Mouse (Mus musculus): ENCODE measurements around the gene Gp1ba. TPM values are rescaled to one million over a fixed set of nuclear protein-coding genes. Genes with fewer than 3 reads are reported as not detected.

The Gp1ba gene
- polyA plus RNA-seq, 1 experiment from 2014 or later = 0.37 TPM

- Histone ChIP-seq H3K4me1 (replicated peaks; ENCODE audit: control insufficient read depth, insufficient read depth, low read length) (no peaks in the 10 kb centered on the region), H3K4me3 (ENCODE audit: low read depth, low read length) (no peak overlapping the region), H3K4me2 (ENCODE audit: low read length) (no peak overlapping the region), H3K27ac (ENCODE audit: low read depth) (no peak overlapping the region), H3K9me3 (ENCODE audit: control insufficient read depth, low read length) (no peaks in the 10 kb centered on the region), H3K36me3 (ENCODE audit: control insufficient read depth, insufficient read depth, low read length) (no peaks in the 10 kb centered on the region), H3K9ac (ENCODE audit: low read length) (no peak overlapping the region), H3K27me3 (replicated peaks; ENCODE audit: control insufficient read depth, insufficient read depth, low read length) (no peaks in the 10 kb centered on the region)
- 100% methylated on average over 1 of the region's 1 CpGs for WGBS
- DNase-seq (ENCODE audit: low spot score) = no peak
- ATAC-seq (replicated peaks; ENCODE audit: low FRiP score, low TSS enrichment, low read depth) = no peak
Measured at GRCm38 (mm10) chr11:70637764-70638163, 1.2 kb upstream of the Gp1ba start.

- Histone ChIP-seq H3K4me1 (replicated peaks; ENCODE audit: control insufficient read depth, insufficient read depth, low read length) (no peaks in the 10 kb centered on the region), H3K9ac (ENCODE audit: low read length) (no peak overlapping the region), H3K27me3 (replicated peaks; ENCODE audit: control insufficient read depth, insufficient read depth, low read length) (no peaks in the 10 kb centered on the region), H3K4me2 (ENCODE audit: low read length) (no peak overlapping the region), H3K27ac (ENCODE audit: low read depth) (no peak overlapping the region), H3K9me3 (ENCODE audit: control insufficient read depth, low read length) (no peaks in the 10 kb centered on the region), H3K36me3 (ENCODE audit: control insufficient read depth, insufficient read depth, low read length) (no peaks in the 10 kb centered on the region; the same call in 1 of the 2 replicates), H3K4me3 (ENCODE audit: low read depth, low read length) (no peak overlapping the region)
- no peak for DNase-seq (ENCODE audit: low spot score)
- no peak for ATAC-seq (replicated peaks; ENCODE audit: low FRiP score, low TSS enrichment, low read depth)
- WGBS = 95% methylated on average over 1 of the region's 1 CpGs
Measured at GRCm38 (mm10) chr11:70638293-70638692, 629 bp upstream of the Gp1ba start.

- Histone ChIP-seq H3K4me3 (ENCODE audit: low read depth, low read length) (no peak overlapping the region), H3K9ac (ENCODE audit: low read length) (no peak overlapping the region), H3K9me3 (ENCODE audit: control insufficient read depth, low read length) (no peaks in the 10 kb centered on the region), H3K36me3 (ENCODE audit: control insufficient read depth, insufficient read depth, low read length) (peaks cover 16% of the 10 kb centered on the region), H3K4me1 (replicated peaks; ENCODE audit: control insufficient read depth, insufficient read depth, low read length) (no peaks in the 10 kb centered on the region), H3K27ac (ENCODE audit: low read depth) (no peak overlapping the region), H3K27me3 (replicated peaks; ENCODE audit: control insufficient read depth, insufficient read depth, low read length) (no peaks in the 10 kb centered on the region), H3K4me2 (ENCODE audit: low read length) (no peak overlapping the region)
- 81% methylated on average over 8 of the region's 8 CpGs for WGBS
- no peak for ATAC-seq (replicated peaks; ENCODE audit: low FRiP score, low TSS enrichment, low read depth)
- no peak for DNase-seq (ENCODE audit: low spot score)
Measured at GRCm38 (mm10) chr11:70639976-70640375, 1.1 kb downstream of the Gp1ba start.

- Histone ChIP-seq H3K9me3 (ENCODE audit: control insufficient read depth, low read length) (no peaks in the 10 kb centered on the region), H3K27me3 (replicated peaks; ENCODE audit: control insufficient read depth, insufficient read depth, low read length) (no peaks in the 10 kb centered on the region), H3K36me3 (ENCODE audit: control insufficient read depth, insufficient read depth, low read length) (peaks cover 24% of the 10 kb centered on the region), H3K9ac (ENCODE audit: low read length) (no peak overlapping the region), H3K4me2 (ENCODE audit: low read length) (no peak overlapping the region), H3K27ac (ENCODE audit: low read depth) (no peak overlapping the region), H3K4me1 (replicated peaks; ENCODE audit: control insufficient read depth, insufficient read depth, low read length) (peaks cover 9% of the 10 kb centered on the region), H3K4me3 (ENCODE audit: low read depth, low read length) (no peak overlapping the region)
- ATAC-seq (replicated peaks; ENCODE audit: low FRiP score, low TSS enrichment, low read depth) = no peak
- no peak for DNase-seq (ENCODE audit: low spot score)
- WGBS = 83% methylated on average over 7 of the region's 7 CpGs
Measured at GRCm38 (mm10) chr11:70641241-70641640, 2.3 kb downstream of the Gp1ba start.

GRCm38 (mm10) chr11:70643051-70643450, 4.1 kb downstream of the Gp1ba start:
- 89% methylated on average over 6 of the region's 6 CpGs for WGBS
- Histone ChIP-seq H3K27ac (ENCODE audit: low read depth) (no peak overlapping the region), H3K4me2 (ENCODE audit: low read length) (no peak overlapping the region), H3K9me3 (ENCODE audit: control insufficient read depth, low read length) (no peaks in the 10 kb centered on the region), H3K36me3 (ENCODE audit: control insufficient read depth, insufficient read depth, low read length) (peaks cover 24% of the 10 kb centered on the region), H3K9ac (ENCODE audit: low read length) (no peak overlapping the region), H3K4me1 (replicated peaks; ENCODE audit: control insufficient read depth, insufficient read depth, low read length) (peaks cover 12% of the 10 kb centered on the region), H3K27me3 (replicated peaks; ENCODE audit: control insufficient read depth, insufficient read depth, low read length) (no peaks in the 10 kb centered on the region), H3K4me3 (ENCODE audit: low read depth, low read length) (no peak overlapping the region)
- ATAC-seq (replicated peaks; ENCODE audit: low FRiP score, low TSS enrichment, low read depth) = no peak
- no peak for DNase-seq (ENCODE audit: low spot score)

GRCm38 (mm10) chr11:70644564-70645103, 5.7 kb downstream of the Gp1ba start:
- WGBS = 96% methylated on average over 8 of the region's 8 CpGs
- peaks cover 39% of the 10 kb centered on the region for H3K36me3 ChIP-seq (ENCODE audit: control insufficient read depth, insufficient read depth, low read length)
- no peak overlapping the region for H3K4me3 ChIP-seq (ENCODE audit: low read depth, low read length)
- H3K27me3 ChIP-seq (replicated peaks; ENCODE audit: control insufficient read depth, insufficient read depth, low read length) = no peaks in the 10 kb centered on the region
- no peak for DNase-seq (ENCODE audit: low spot score)
- H3K27ac ChIP-seq (ENCODE audit: low read depth) = no peak overlapping the region
- peaks cover 27% of the 10 kb centered on the region for H3K4me1 ChIP-seq (replicated peaks; ENCODE audit: control insufficient read depth, insufficient read depth, low read length)
- H3K9ac ChIP-seq (ENCODE audit: low read length) = no peak overlapping the region
- H3K9me3 ChIP-seq (ENCODE audit: control insufficient read depth, low read length) = no peaks in the 10 kb centered on the region
- ATAC-seq (replicated peaks; ENCODE audit: low FRiP score, low TSS enrichment, low read depth) = no peak
- H3K4me2 ChIP-seq (ENCODE audit: low read length) = no peak overlapping the region

- peak overlapping the region; percentile 77 for H3K4me3 ChIP-seq (ENCODE audit: low read depth, low read length)
- WGBS = 90% methylated on average over 12 of the region's 12 CpGs
- peaks cover 30% of the 10 kb centered on the region for H3K4me1 ChIP-seq (replicated peaks; ENCODE audit: control insufficient read depth, insufficient read depth, low read length)
- DNase-seq (ENCODE audit: low spot score) (no peak), ATAC-seq (replicated peaks; ENCODE audit: low FRiP score, low TSS enrichment, low read depth) (no peak)
- H3K4me2 ChIP-seq (ENCODE audit: low read length) = peak overlapping the region; percentile 96
- peaks cover 49% of the 10 kb centered on the region for H3K36me3 ChIP-seq (ENCODE audit: control insufficient read depth, insufficient read depth, low read length)
- peak overlapping the region; percentile 74; the same call in 1 of the 2 replicates for H3K27ac ChIP-seq (ENCODE audit: low read depth)
- no peaks in the 10 kb centered on the region for H3K27me3 ChIP-seq (replicated peaks; ENCODE audit: control insufficient read depth, insufficient read depth, low read length)
- H3K9me3 ChIP-seq (ENCODE audit: control insufficient read depth, low read length) = no peaks in the 10 kb centered on the region
- H3K9ac ChIP-seq (ENCODE audit: low read length) = peak overlapping the region; percentile 82
Measured at GRCm38 (mm10) chr11:70645461-70646258, 6.7 kb downstream of the Gp1ba start.

GRCm38 (mm10) chr11:70646259-70646555, 7.3 kb downstream of the Gp1ba start:
- Histone ChIP-seq H3K4me3 (ENCODE audit: low read depth, low read length) (peak overlapping the region; percentile 77), H3K9ac (ENCODE audit: low read length) (peak overlapping the region; percentile 82), H3K36me3 (ENCODE audit: control insufficient read depth, insufficient read depth, low read length) (peaks cover 54% of the 10 kb centered on the region), H3K27ac (ENCODE audit: low read depth) (peak overlapping the region; percentile 74), H3K9me3 (ENCODE audit: control insufficient read depth, low read length) (no peaks in the 10 kb centered on the region), H3K4me1 (replicated peaks; ENCODE audit: control insufficient read depth, insufficient read depth, low read length) (peaks cover 36% of the 10 kb centered on the region), H3K4me2 (ENCODE audit: low read length) (peak overlapping the region; percentile 96), H3K27me3 (replicated peaks; ENCODE audit: control insufficient read depth, insufficient read depth, low read length) (no peaks in the 10 kb centered on the region)
- DNase-seq (ENCODE audit: low spot score) (no peak), ATAC-seq (replicated peaks; ENCODE audit: low FRiP score, low TSS enrichment, low read depth) (no peak)
- 31% methylated on average over 3 of the region's 3 CpGs for WGBS

Data from intestine, embryonic 14.5 days (tissue).